ENCODE assay signal across 14 mouse cellular contexts in genomic region chr1:58458867-58459266, GRCm38 (mm10). TPM values are rescaled to one million over a fixed set of nuclear protein-coding genes. Genes with fewer than 3 reads are reported as not detected.
A peak's percentile ranks its signal among the peaks of the same experiment; 100 is the strongest.
DNase-seq lines count a peak whose midpoint lies in the region; ATAC-seq lines count a peak whose summit lies in the region.
"Had no signal": no experiment of that assay in that cellular context is flagged by ENCODE, and none has a peak within 500 bp of the region (broad histone marks: within the 10 kb centered on the region; RNA-seq: fewer than 3 reads in every experiment).

No protein-coding gene starts in this region.

- H3K4me3 ChIP-seq in heart, embryonic 12.5 days: no peak overlapping the region
- H3K4me3 ChIP-seq: forebrain, embryonic 15.5 days; layer of hippocampus, adult 2 months; megakaryocyte, embryonic 14.5 days had no signal

- no peak for ATAC-seq in heart, embryonic 12.5 days (ENCODE audit: insufficient number of reproducible peaks, low FRiP score)
- ATAC-seq: forebrain, embryonic 15.5 days; hindbrain, embryonic 16.5 days had no signal

- intact Hi-C loops in heart, postnatal 25 days (cut with DNase I): no loop called here

- H3K4me2 ChIP-seq in heart, embryonic 12.5 days: no peak overlapping the region
- H3K4me2 ChIP-seq: forebrain, embryonic 15.5 days had no signal

- peak overlapping the region; percentile 51; the same call in 1 of the 2 replicates for H3K27ac ChIP-seq in heart, embryonic 12.5 days (ENCODE audit: poor library complexity, severe bottlenecking)
- H3K27ac ChIP-seq: forebrain, embryonic 15.5 days; layer of hippocampus, adult 2 months had no signal

- H3K27me3 ChIP-seq in heart, embryonic 12.5 days (replicated peaks): no peaks in the 10 kb centered on the region
- H3K27me3 ChIP-seq: forebrain, embryonic 15.5 days; megakaryocyte, embryonic 14.5 days had no signal

- H3K4me1 ChIP-seq in heart, embryonic 12.5 days (replicated peaks): 0 out of 2 replicates have a peak, but pooled peaks cover 7% of the 10 kb centered on the region
- H3K4me1 ChIP-seq: forebrain, embryonic 15.5 days had no signal

- WGBS in heart, embryonic 12.5 days: 58% methylated on average over 2 of the region's 2 CpGs

- H3K36me3 ChIP-seq in heart, embryonic 12.5 days: peaks cover 89% of the 10 kb centered on the region

- DNase-seq in cerebellum, adult 18-20 months: peak; percentile 34 to 43
- DNase-seq in cerebellum, postnatal 4 days (ENCODE audit: low spot score in 2 of 2): no peak
- DNase-seq in heart, postnatal 25 days (ENCODE audit: low spot score): no peak
- DNase-seq in kidney, postnatal 14 days: peak; percentile 62
- no peak for DNase-seq in kidney, adult 18-20 months
- peak; percentile 25 for DNase-seq in adipocyte (ENCODE audit: low spot score)
- DNase-seq in urinary bladder, postnatal 10 days (ENCODE audit: low spot score): no peak
- DNase-seq: liver; thymus, adult 18-20 months had no signal

- no peak overlapping the region for H3K9ac ChIP-seq in heart, embryonic 12.5 days
- H3K9ac ChIP-seq: forebrain, embryonic 15.5 days had no signal

- no peaks in the 10 kb centered on the region for H3K9me3 ChIP-seq in heart, embryonic 12.5 days (replicated peaks)
- H3K9me3 ChIP-seq: forebrain, embryonic 15.5 days; megakaryocyte, embryonic 14.5 days had no signal

RNA-seq across cellular contexts. Expression of gene Ppil3, which starts 13.6 kb away (rescaled TPM):
- 32.9 and 34.2 TPM in 2 replicates for polyA plus RNA-seq in heart, embryonic 12.5 days (2016; fragmentation: Nextera tagmentation; extraction: Ambion mirVana)
- total RNA-seq in heart, postnatal 25 days (2021): 10 to 100 TPM; 17.5 to 19.3 TPM

RNA-seq across cellular contexts. Expression of gene Nif3l1, which starts 13.9 kb away (rescaled TPM):
- polyA plus RNA-seq in heart, embryonic 12.5 days (2016; fragmentation: Nextera tagmentation; extraction: Ambion mirVana): 29.0 and 29.2 TPM in 2 replicates
- 10 to 100 TPM; 12.1 to 14.2 TPM for total RNA-seq in heart, postnatal 25 days (2021)

RNA-seq across cellular contexts. Expression of gene Clk1, which starts 35.0 kb away (rescaled TPM):
- 144 TPM in 2 replicates for polyA plus RNA-seq in heart, embryonic 12.5 days (2016; fragmentation: Nextera tagmentation; extraction: Ambion mirVana)
- 10 to 100 TPM; 53.1 to 59.9 TPM for total RNA-seq in heart, postnatal 25 days (2021)

RNA-seq across cellular contexts. Expression of gene Orc2, which starts 46.0 kb away (rescaled TPM):
- 26.6 and 27.0 TPM in 2 replicates for polyA plus RNA-seq in heart, embryonic 12.5 days (2016; fragmentation: Nextera tagmentation; extraction: Ambion mirVana)
- 1 to 10 TPM; 9.3 to 9.6 TPM for total RNA-seq in heart, postnatal 25 days (2021)

Comparison
In these comparisons a context has a peak if more than half of its experiments do, and no peak if none do; other contexts are left out.
1. DNase-seq: peak in cerebellum, adult 18-20 months (2 of 2), kidney, postnatal 14 days (single experiment) and adipocyte (single experiment); none in cerebellum, postnatal 4 days (0 of 2), heart, postnatal 25 days (single experiment), kidney, adult 18-20 months (single experiment) and urinary bladder, postnatal 10 days (single experiment).